Mouse (Mus musculus) heart, postnatal 10 days (tissue): Measurements from ENCODE around the gene Pip4k2a. TPM values are rescaled to one million over a fixed set of nuclear protein-coding genes. Genes with fewer than 3 reads are reported as not detected.
"Not testable (repeated sequence)": the region's sequence is repeated elsewhere in the genome, so short reads cannot be mapped to it uniquely, and the experiment has no call there.

Experiments used
- DNase-seq, 2 experiments: peaks; one replicate each; pipeline ENCODE4 v3.0.0; 2021
- intact Hi-C: fragments of 180-260 bp; cut with DNase I; formaldehyde crosslinking; loops from one replicate; pipeline ENCODE4 v1.15.1; 2025
- total RNA-seq, 2 experiments: library from RNA; stranded (reverse); gene quantifications; 2 replicates each; pipeline ENCODE4 v1.2.3; 2021

Gene Pip4k2a
- total RNA-seq, result 10 to 100 TPM in 1 of 2 experiments, 1 to 10 TPM in 1; 8.7 to 10.9 TPM

- DNase-seq, result peak; percentile 93 to 95
- intact Hi-C loops, result loop anchor here (5.0 kb wide), 4 partner anchors 46 to 411 kb away; no protein-coding TSS in a partner anchor
These were observed at the start of gene Pip4k2a, which contains the start of gene 4930426L09Rik for GRCm38 (mm10) chr2:18998054-18998478. Gene Pip4k2a (minus strand): TSS chr2:18998126. Gene 4930426L09Rik (plus strand): TSS chr2:18998343.

DNA sequence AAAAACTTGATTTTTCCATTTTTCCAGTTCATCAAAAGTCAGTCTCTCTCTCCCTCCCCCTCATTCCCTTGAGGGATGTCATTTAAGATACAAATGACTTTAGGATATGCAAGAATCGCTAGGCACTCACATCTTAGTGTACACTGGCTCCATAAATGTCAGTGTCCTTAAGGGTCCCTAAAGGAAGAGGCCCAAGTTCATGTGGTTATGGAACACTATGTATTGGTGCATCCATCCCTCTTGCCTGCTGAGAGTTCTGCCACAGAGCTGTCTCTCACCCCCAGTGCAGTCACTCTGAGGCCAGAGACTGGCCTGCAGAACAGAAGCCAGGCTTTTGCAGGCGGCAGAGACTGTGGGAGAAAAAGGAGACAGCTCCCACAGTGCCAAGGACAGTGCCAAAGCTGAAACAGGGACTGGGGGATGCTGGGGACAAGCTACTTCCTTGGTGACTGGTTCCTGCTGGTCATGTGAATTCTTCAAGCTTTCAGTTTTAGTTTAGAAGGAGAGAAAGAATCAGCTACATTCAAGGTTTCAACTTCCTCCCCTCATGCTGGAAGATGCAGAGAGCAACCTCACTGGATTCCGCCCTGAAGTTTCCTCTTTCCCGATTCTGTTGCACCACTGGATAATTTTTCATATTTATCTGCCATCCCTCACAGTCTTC, 40.1 kb upstream of the Pip4k2a start:
- intact Hi-C loops, result no loop called here
- peak; percentile 23 to 24 for DNase-seq

GRCm38 (mm10) chr2:19037430-19037829, 39.5 kb upstream of the Pip4k2a start:
- peak in 1 of 2 experiments; percentile 18 for DNase-seq
- intact Hi-C loops, result no loop called here

DNA sequence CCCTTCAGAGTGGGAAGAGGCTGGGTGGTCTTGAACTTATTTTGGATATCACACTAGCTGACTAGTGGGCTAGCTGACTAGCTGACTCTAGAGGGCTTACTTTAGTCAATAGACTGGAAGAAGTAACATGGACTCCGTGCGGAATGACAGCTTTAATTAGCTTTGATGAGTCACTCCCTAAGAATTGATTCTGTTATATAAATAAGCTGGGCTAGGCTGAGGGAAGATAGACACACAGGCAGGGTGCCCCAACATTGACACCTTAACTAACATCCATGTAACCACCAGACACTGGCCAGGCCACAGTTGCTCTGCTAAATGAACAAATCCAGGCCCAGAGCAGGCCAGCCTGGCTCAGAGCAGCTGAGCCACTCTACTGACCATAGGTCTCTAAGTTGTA, 26.9 kb upstream of the Pip4k2a start:
- intact Hi-C loops, result no loop called here

DNA sequence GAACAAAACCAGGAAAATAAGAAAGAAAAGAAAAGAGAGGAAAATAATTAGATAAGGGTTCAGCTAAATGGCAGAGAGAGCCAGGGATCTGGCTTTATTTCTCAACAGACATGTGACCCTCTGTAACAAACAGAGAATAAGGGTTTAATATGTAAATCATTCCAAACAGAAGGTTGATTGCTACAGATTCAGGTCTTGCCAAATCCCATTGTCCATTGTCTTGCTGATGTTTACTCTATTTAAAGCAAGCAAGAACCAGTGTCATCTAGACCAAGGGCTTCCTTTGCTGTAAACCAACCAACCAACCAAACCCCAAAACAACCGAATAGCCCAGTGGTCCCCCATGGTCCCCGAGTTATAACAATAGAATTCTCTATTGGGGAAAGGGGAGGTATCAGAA, 20.1 kb upstream of the Pip4k2a start:
- DNase-seq, result no peak
- intact Hi-C loops, result no loop called here

More for the DNA sequence above, 26.9 kb upstream of the Pip4k2a start:
- peak in 1 of 2 experiments; percentile 27 for DNase-seq

- DNase-seq, result no peak
- intact Hi-C loops, result no loop called here
These were observed 18.9 kb upstream of the Pip4k2a start for GRCm38 (mm10) chr2:19016839-19017238.

- intact Hi-C loops, result no loop called here
These were observed 18.4 kb upstream of the Pip4k2a start for GRCm38 (mm10) chr2:19016348-19016747.

DNA sequence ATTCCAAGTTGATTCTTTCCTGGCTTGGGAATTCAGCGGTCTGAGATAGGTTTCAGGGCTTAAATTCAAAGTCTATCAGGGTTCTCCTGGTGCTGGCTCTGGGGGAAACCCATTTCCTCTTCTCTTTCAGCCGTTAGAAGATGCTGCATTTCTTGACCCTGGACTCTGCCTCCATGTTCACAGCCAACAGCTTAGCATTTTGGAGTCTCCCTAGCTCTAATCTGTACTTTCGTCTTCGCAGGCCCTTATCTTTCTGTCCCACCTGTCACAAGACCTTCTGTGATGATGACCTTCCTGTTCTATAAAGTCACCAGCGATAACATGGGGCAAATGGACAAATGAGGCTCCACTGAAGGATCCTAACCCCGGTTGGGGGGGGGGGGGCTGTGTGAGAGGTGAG, 13.5 kb upstream of the Pip4k2a start:
- DNase-seq, result no peak
- intact Hi-C loops, result no loop called here

More at GRCm38 (mm10) chr2:19016348-19016747, 18.4 kb upstream of the Pip4k2a start:
- no peak for DNase-seq

GRCm38 (mm10) chr2:19010541-19010940, 12.6 kb upstream of the Pip4k2a start:
- intact Hi-C loops, DNase-seq: not testable (repeated sequence)

- intact Hi-C loops, result no loop called here
- DNase-seq, result no peak
These were observed 9.7 kb upstream of the Pip4k2a start for GRCm38 (mm10) chr2:19007580-19007979.

DNA sequence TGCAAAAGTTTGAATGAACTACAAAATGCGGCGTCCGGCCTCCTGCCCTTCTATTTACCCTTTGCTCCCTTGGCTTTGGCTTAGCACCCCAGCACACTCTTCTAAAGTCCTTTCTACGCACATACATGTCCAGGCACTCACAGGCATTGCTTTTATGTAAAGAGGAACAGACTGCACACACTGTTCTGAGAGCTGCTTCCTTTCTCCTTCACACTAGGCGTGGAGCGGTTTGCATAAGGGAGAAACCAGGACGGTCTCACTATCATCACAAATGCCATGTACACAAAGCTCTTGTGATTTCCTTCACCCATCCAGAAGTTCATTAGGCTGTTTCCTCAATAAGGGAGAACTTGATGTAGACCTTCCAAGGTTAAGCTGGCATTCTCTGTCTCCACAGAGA, 8.2 kb upstream of the Pip4k2a start:
- intact Hi-C loops, result no loop called here
- DNase-seq, result no peak

- intact Hi-C loops, result no loop called here
- DNase-seq, result peak; percentile 19 to 31
These were observed 6.9 kb upstream of the Pip4k2a start for GRCm38 (mm10) chr2:19004801-19005200.

DNA sequence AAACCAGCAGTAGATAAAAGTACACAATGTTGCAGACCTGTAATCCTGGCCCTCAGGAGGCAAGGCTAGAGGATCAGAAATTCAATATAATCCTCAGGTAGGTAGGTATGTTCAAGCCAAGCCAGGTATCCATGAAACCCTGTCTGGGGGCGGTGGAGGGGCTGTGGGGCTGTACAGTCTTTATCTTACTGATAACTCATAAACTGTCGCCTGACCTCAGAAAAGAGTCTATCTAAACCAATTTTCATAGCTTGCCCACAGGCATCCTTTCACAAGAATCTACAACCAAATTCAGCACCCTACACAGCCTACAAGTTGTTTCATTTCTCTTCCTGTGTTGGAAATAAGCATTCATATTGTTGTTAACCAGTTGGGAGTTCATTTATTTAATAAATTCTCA, 1.5 kb upstream of the Pip4k2a start:
- intact Hi-C loops, result loop anchor here (5.0 kb wide), 4 partner anchors 47 to 412 kb away; no protein-coding TSS in a partner anchor
- DNase-seq, result no peak

DNA sequence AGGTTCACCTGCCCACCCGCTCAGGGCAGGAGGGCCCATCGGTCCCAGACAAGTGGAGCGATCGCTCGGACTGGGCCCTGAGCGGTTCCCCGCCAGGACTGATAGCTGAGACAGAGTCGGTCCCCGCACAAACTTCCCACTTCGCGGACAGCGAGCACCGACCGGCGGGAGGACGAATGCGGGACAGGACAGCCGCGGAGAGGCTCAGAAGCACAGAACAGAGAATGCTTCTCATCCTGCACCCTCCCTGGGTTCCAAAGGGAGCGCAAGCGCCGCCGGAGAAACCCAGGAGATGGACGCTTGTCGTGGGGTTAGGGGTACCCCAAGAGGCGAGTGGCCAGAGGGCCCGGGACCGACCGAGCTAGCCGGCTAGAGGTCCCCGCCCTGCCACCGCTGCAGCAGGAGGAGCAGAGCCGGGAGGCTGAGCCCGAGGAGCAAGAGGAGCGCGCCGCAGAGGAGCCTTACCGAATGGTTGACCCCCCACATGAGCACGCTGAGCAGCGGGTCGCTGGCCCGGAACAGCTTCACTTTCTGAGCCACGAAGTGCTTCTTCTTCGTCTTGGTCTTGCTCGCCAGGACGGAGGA, 447 bp downstream of the Pip4k2a start:
- intact Hi-C loops, result loop anchor here (5.0 kb wide), 4 partner anchors 45 to 410 kb away; no protein-coding TSS in a partner anchor
- DNase-seq, result peak in 1 of 2 experiments; percentile 71

DNA sequence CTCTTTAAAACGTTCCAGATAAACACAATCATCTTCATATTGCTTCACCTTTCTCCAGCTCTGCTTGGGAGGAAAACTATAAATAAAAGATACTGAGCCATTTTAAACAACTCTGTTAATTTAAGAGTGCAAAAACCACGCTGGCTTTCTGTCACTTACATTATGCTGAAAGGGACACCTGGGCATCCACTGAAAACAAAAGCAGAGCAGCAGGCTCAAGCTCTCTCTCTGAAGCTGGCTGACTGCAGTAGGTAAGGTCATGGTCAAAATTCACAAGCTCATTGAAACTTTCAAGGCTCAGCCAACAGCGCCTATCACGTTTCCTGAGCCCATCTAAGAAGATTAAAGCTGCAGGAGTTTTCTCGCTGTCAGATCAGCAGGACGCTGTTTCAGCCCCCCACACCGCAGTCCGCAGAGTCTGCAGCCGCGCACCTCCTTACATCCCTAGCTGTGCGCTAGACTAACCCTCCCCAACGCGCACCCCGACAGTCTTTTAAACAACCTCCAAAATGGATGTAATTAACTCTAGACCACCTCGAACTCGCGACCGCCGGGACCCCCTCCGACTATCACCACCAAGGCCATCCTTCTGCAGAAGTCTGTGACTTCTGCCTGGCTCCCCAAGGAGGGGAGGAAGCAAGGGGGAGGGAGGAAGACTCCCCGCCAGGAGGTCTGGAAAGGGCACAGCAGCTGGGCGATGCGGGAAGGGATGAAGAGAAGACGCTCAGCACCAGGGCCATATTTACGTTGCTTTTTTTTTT, 1.3 kb downstream of the Pip4k2a start:
- peak; percentile 34 to 36 for DNase-seq
- intact Hi-C loops, result loop anchor here (5.0 kb wide), 4 partner anchors 44 to 409 kb away; no protein-coding TSS in a partner anchor

DNA sequence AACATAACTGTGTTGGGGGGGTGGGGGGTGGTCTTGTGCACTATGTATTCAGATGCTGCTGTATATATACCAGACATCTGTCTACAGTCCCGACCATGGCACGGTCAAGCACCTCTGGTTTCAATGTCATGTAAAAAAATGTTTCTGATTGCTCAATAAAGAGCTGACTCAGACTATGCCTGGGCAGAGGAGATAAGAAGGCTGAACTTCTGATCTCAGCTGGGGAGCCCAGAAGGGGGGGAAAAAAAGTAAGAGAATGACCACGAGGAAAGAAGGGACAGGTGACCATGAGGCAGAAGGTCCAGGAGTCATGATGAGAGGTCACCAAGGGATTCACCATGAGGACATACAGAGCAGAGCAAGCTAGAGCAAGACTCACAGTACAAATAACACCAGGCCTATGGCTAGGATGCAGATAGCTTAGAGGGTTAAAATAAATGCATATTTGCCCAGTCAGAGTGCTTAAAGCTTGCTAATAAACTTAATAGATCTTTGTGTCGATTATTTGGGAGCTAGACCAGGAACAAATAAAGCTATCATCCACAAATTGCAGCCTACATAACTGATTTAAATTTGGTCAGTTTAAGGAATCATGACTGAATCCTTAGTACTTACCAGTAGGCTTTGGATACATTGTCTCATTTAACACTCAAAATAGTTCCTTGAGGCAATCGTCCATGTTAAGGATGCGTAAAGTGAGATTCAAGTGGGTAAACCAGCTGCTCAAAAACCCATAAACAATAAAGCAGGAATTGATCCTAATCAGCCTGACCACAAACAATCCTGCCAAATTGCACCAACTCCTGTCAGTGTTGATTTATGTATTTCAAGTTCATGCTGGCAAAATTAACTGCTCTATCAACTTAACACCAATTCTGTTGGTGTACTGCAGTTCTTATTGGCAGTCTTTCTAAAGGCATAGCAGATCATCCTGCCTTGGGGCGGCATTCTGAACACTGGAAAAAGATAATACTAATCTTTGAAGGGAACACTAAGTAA, 5.1 kb downstream of the Pip4k2a start:
- no peak for DNase-seq
- intact Hi-C loops, result no loop called here

- DNase-seq, result no peak
- intact Hi-C loops, result no loop called here
These were observed 9.0 kb downstream of the Pip4k2a start for GRCm38 (mm10) chr2:18988885-18989284.

DNA sequence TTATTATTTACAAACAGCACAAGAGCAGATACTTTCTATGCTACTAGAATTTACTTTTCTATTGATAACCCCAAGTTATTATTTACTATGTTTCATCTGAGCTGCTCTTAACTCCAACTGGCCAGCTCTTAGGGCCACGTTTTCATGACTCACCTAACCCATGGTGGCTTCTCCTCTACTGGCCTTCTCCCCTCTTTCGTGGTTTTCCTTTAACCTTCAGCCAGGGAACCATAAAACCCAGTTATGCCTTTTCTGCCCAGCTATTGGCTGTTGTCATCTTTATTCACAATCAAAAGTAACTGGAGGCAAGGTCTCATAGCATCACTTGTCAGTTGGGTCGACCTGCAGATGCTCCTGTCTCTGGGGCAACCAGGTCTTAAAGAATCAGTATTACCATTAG, 12.4 kb downstream of the Pip4k2a start:
- DNase-seq, result no peak
- intact Hi-C loops, result no loop called here

DNA sequence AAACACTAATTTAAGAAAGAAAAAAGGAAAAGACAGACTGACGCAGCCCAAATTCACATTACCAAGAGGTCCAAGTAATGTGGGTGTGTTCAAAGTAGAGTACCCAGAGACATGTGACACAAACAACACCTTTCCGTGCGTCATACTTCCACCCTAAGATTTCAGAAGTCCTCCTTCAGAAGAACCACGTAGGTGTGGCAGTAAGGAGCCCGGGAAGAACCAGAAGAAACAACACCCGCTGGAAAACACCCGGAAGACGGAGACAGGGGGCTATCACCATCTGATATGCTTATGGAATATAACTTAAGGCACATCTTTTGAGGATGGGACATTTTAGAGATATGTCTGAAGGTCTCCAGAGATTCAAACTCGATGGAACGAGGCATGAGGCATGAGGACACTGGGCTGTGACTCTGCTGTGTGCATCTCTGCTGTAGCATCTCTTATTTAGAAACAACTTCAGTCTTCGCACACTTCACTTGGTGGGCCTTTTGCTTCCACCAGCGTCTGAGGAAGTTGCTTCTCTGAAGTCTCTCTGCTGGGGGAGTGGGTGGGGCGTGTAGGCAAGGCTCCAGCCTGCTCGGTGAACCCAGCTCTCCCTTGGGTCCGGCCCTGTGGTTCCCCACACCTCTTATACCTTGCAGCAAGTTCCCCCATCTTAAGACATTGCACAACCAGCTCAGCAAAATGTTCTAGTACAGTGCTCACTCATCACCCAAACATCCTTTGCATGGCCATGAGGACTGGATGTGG, 13.7 kb downstream of the Pip4k2a start:
- intact Hi-C loops, result no loop called here
- peak in 1 of 2 experiments; percentile 19 for DNase-seq
